Mouse (Mus musculus) kidney, adult 9 months (tissue): Measurements from ENCODE around the gene 4930518I15Rik.
"Not testable (repeated sequence)": the region's sequence is repeated elsewhere in the genome, so short reads cannot be mapped to it uniquely, and the experiment has no call there.

ENCODE experiments used
- DNase-seq: peaks from one replicate; pipeline ENCODE4 v3.0.0; 2022

Gene 4930518I15Rik

GRCm38 (mm10) chr2:156841841-156842706, 15.7 kb downstream of the 4930518I15Rik start:
- peak; percentile 38 for DNase-seq

GRCm38 (mm10) chr2:156841028-156841840, 16.5 kb downstream of the 4930518I15Rik start:
- DNase-seq = peak; percentile 55

GRCm38 (mm10) chr2:156840301-156841027, 17.3 kb downstream of the 4930518I15Rik start:
- DNase-seq = no peak

- DNase-seq = peak; percentile 37
Measured at GRCm38 (mm10) chr2:156839319-156840191, 18.2 kb downstream of the 4930518I15Rik start, which contains the start of gene Tgif2. TSS of gene Tgif2 (plus strand) at chr2:156840007.

- DNase-seq = no peak
Measured at GRCm38 (mm10) chr2:156838839-156839238, 18.9 kb downstream of the 4930518I15Rik start.

- no peak for DNase-seq
Measured at GRCm38 (mm10) chr2:156834336-156834735, 23.4 kb downstream of the 4930518I15Rik start.

- not testable (repeated sequence) for DNase-seq
Measured at GRCm38 (mm10) chr2:156825128-156825527, 32.6 kb downstream of the 4930518I15Rik start.

- no peak for DNase-seq
Measured at GRCm38 (mm10) chr2:156816116-156816515, 41.6 kb downstream of the 4930518I15Rik start.

- DNase-seq = no peak
Measured at GRCm38 (mm10) chr2:156815412-156815811, 42.3 kb downstream of the 4930518I15Rik start.

- no peak for DNase-seq
Measured at GRCm38 (mm10) chr2:156814893-156815292, 42.9 kb downstream of the 4930518I15Rik start.

GRCm38 (mm10) chr2:156814344-156814801, 43.4 kb downstream of the 4930518I15Rik start:
- DNase-seq = peak; percentile 68

GRCm38 (mm10) chr2:156811556-156811955, 46.2 kb downstream of the 4930518I15Rik start:
- no peak for DNase-seq

- DNase-seq = peak; percentile 49
Measured at GRCm38 (mm10) chr2:156810716-156811115, 47.0 kb downstream of the 4930518I15Rik start.

- DNase-seq = peak; percentile 75
Measured at GRCm38 (mm10) chr2:156809579-156809978, 48.2 kb downstream of the 4930518I15Rik start.

- DNase-seq = no peak
Measured at GRCm38 (mm10) chr2:156806886-156807285, 50.9 kb downstream of the 4930518I15Rik start.
